Mouse (Mus musculus) central nervous system, embryonic 18 days (tissue): ENCODE measurements around the gene Cabp7. TPM values are rescaled to one million over a fixed set of nuclear protein-coding genes. Genes with fewer than 3 reads are reported as not detected.

Source experiments
- polyA plus RNA-seq: library from polyadenylated mRNA; depleted of rRNA; stranded (reverse); fragments of >200 nt; gene quantifications from 2 replicates; pipeline ENCODE4 v1.2.3, GENCODE M21; 2012; rRNA removed

The Cabp7 gene
- 4.7 and 5.8 TPM in 2 replicates for polyA plus RNA-seq

GRCm38 (mm10) chr11:4746733-4747132 is at the start of gene Cabp7:
Gene Cabp7, minus strand, starts transcription at chr11:4746778.

GRCm38 (mm10) chr11:4704072-4704964 is 42.3 kb downstream of the Cabp7 start, which contains the start of the genes Uqcr10 and Zmat5:
Gene Uqcr10, minus strand, starts transcription at chr11:4704342.
Gene Zmat5, plus strand, starts transcription at chr11:4704678.

Other genes with a start within 250 kb of the Cabp7 start
- 36.0 and 39.5 TPM in 2 replicates for gene Mtmr3, start 151.9 kb downstream of the Cabp7 start, polyA plus RNA-seq
- gene Gm11032, start 126.7 kb downstream of the Cabp7 start, polyA plus RNA-seq = not detected in 2 replicates
- gene Ascc2, start 109.0 kb downstream of the Cabp7 start, polyA plus RNA-seq = 27.3 and 27.8 TPM in 2 replicates
- 783 and 918 TPM in 2 replicates for gene Uqcr10, start 42.4 kb downstream of the Cabp7 start, polyA plus RNA-seq
- 46.8 and 52.4 TPM in 2 replicates for gene Zmat5, start 42.1 kb downstream of the Cabp7 start, polyA plus RNA-seq
- 82.1 and 82.3 TPM in 2 replicates for gene Nf2, start 102.8 kb upstream of the Cabp7 start, polyA plus RNA-seq
- 106 and 108 TPM in 2 replicates for gene Nipsnap1, start 127.2 kb upstream of the Cabp7 start, polyA plus RNA-seq
- gene Thoc5, start 148.5 kb upstream of the Cabp7 start, polyA plus RNA-seq = 80.4 and 81.4 TPM in 2 replicates
- gene Nefh, start 201.3 kb upstream of the Cabp7 start, polyA plus RNA-seq = 4.7 and 10.6 TPM in 2 replicates
- gene Ap1b1, start 240.0 kb upstream of the Cabp7 start, polyA plus RNA-seq = 103 and 105 TPM in 2 replicates